Mouse (Mus musculus) heart, adult 9 months (tissue): ENCODE results near the gene Mau2.
"Not testable (repeated sequence)": the region's sequence is repeated elsewhere in the genome, so short reads cannot be mapped to it uniquely, and the experiment has no call there.

Experiments used
- DNase-seq, 2 experiments: peaks; one replicate each; pipeline ENCODE4 v3.0.0; 2022; ENCODE audit warnings: low spot score in 2 of 2

Mau2 gene

DNA sequence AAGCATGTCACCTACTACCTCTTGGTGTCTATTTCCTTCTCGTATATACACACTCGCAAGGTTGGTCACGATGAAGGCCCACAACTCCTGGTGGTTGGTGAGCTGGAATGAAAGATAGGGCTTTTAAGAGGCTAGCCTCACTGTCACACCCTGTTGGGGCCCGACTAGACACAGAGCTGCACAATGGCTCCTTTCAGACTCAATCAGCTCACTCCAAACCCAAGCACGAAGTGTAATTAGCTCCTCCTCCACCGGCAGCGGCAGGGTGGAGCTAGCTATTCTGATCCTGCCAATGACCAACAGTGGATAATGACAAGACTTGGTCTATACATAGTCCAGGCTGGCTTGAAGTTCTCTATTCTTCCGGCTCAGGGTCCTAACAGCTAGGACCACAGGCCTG, 18.9 kb downstream of the Mau2 start:
- DNase-seq = no peak

DNA sequence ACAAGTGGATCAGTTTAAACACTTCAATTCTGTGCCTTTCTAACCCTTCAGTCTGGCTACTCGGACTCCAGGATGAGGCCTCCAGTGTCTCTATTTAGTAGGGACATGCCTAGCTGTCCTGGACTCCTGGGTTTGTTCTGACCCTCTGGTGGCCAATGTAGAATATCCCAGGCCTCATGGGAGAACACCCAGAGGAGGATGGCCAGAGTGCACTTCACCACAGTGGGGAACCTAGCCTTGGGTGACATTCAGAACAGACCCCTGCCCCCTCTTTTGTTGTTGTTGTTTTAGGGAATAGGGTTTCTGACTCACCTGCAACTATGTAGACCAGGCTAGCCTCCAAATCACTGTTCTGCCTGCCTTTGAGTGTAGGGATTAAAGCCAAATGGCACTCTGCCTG, 27.5 kb downstream of the Mau2 start:
- no peak for DNase-seq

DNA sequence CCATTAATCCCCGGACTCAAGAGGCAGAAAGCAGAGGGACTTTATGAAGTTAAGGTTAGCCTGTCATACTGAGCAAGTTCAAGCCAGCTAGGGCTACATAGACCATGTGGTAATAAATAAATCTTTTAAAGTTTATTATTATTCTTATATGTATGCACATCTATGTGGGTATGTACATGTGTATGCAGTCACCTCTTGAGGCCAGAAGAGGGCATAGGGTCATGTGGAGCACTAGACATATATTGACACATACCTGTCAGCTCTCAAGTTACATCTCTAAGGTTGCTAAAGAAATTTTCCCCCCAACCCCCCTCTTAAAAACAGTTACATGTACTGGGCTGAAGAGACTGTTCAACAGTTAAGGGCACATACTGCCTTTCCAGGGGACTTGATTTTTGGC, 29.8 kb downstream of the Mau2 start:
- DNase-seq = no peak

DNA sequence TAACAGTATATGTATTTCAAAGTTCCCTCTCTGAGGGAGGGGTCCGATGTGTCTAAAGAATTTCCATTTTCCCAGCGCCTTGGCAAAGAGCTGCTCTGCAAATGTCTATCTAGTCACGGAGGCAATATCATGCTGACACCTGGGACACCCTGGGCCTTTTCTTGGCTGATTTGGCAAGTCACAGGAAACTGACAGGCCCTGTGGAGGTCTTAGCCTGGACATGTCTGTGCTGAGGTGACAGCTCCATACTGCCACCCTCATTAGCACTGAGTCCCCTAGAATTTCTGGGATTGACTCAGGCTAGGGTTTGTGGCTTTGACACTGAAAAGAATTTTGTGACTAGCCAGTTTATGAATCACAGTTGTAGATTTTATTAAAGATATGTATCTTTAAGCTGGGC, 30.2 kb downstream of the Mau2 start:
- DNase-seq = no peak

DNA sequence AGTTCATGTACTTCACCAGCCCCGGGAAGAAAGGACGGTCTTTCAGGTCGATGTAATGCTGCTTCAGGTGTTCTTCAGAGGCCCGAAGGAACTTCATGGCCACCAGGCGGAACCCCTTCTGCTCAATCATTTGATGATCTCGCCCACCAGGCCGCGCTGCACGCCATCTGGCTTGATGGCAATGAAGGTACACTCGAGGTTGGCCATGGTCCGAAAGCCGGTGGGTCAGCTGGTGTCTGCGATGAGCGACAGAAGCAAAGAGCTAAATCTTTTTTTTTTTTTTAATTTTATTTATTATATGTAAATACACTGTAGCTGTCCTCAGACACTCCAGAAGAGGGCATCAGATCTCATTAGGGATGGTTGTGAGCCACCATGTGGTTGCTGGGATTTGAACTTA, 31.7 kb downstream of the Mau2 start:
- not testable (repeated sequence) for DNase-seq

DNA sequence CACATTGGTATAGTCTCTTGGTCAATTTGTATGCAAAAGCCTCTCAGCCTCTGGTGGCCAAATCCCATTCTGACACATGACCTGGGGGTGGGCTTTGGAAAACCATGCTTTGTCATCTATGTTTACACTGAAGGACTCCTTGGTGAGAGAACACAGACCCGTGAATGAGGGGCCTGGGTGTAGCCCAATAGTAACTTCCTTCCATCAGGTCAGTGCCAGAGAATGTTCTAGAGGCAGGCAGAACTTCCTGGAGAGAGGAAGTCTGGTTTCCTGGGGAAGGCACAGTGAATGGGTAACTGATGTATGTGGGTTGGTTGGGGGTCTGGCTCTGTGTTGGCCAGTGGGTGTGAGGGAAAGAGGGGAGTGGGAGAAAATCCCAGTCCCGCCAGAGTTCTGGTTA, 37.4 kb downstream of the Mau2 start:
- DNase-seq = peak; percentile 51 to 73

DNA sequence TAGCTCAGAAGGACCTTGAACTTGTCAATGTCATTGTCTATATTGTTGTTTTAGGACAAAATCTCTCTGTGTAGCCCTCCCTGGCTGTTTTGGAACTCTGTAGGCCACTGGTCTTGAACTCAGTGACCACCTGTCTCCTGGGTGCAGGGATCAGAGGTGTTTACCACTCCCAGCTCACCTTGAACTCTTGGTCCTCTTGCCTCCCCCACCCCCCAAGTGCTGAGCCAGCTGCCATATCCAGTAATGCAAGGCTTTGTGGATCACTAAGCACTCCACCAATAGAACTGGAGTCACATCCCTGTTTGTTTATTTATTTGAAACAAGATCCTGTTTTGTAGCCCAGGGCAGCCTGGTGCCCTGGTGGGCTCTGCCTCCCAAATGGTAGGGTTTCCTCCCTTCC, 38.2 kb downstream of the Mau2 start:
- DNase-seq = no peak

DNA sequence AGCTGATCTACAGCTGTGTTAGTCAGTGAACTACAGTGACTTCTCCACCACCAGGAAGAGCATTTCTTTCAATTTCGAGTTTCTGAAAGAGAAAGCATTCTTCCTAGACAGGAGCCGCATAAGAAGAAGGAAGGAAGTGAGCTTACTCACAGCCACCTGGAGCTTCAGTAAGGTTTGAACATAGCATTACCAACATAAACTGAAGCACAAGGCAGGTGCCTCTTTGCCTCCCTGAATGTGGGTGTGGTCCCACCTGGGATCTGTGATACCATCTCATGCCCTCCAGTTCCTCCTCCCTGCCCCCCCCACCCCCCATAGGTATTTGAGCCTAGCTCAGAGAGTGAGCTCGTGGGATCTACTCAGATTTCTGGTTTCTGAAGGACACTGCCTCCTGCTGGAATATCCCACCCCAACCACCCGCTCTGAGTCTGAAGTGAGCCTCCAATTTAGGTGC, 39.3 kb downstream of the Mau2 start:
- no peak for DNase-seq

DNA sequence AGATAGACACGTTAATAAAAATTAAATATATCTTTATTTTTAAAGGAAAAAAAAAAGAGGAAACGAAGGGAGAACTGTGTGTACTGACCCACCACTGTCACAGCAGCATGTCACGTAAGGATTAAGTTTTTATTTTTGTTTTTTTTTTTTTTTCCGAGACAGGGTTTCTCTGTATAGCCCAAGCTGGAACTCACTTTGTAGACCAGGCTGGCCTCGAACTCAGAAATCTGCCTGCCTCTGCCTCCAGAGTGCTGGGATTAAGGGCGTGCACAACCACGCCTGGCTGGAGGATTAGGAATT, 40.7 kb downstream of the Mau2 start:
- not testable (repeated sequence) for DNase-seq

DNA sequence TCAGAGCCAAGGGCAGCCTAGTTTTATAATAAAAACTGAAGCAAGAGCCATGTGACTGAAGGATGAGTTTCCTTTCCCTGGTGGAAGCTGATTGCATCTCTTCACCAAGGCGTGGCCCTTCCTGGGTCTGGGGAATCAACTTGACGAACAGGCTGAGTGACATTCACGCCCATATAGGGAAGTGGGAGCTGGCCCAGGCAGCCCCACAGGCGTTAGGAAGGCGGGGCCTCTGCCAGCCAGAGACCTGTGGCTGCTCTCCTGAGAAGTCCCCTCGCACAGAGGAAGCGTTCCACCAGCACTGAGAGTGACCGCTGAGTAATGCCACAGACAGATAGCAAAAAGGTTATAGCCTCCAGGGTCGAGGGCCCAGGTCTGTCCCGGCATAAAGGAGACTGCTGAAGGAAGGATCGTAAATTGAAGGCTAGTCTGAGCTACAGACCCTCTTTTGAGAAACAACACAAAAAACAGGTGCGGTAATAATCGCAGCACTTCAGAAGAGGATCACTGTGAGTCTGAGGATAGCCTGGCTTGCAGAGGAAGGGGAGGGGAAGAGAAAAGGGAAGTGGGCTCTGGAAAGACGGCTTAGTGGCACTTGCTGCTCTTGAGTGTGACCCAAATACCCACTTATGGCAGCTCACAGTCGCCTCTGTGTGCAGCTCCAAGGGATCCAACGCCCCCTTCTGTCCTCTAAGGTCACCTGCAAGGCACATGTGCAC, 41.2 kb downstream of the Mau2 start:
- DNase-seq = peak; percentile 65 to 73

DNA sequence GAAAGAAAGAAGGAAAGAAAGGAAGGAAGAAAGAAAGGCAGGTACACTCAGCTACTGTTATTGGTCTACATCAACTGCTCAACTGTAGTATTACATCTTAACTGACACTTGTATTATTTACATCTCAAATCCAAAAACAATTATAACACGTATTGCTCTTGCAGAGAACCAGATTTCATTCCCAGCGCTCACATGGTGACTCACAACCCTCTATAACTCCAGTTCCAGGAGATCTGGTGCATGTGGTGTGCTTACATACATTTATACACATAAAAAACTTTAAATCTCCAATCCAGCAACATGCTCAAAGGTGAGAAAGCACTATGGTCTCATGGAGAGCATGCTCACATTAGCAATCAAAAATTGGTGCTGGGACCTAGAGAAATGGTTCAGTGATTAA, 42.3 kb downstream of the Mau2 start:
- DNase-seq = no peak

DNA sequence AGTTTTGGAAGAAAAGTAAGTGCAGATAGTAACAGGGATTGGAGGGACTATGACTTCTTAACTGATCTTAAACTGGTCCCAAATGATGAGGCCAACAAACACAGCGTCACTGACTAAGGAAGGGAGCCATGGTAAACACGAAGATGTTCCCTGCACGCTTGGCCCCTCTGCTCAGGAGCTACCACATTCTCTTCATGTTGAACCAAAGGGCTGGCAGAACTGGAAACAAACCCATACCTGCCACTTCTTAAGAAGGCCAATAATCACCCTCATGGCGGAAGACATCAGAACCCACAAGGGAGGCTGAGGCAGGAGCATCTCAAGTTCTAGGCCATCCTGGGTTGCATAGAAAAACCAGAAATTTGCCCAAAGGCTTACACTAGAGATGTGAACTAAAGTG, 43.3 kb downstream of the Mau2 start:
- DNase-seq = no peak

DNA sequence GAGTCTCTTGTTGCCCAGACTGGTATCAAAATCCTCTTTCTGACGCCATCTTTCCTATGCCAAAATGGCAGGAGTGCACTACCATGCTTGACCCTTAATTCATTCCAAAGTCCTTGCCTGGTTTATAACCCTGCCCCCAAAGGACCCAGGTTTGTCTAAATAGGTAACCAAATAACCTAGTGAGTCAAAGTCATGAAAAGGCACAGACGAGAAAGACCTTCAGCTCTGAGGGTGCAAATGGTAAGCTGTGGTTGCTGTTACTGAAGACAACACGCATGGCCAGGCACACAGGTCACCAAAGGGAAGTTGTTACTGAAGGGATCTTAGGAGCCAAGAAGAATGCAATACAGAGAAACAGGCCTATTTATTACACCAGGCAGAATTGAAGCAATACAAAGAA, 43.8 kb downstream of the Mau2 start:
- DNase-seq = no peak

DNA sequence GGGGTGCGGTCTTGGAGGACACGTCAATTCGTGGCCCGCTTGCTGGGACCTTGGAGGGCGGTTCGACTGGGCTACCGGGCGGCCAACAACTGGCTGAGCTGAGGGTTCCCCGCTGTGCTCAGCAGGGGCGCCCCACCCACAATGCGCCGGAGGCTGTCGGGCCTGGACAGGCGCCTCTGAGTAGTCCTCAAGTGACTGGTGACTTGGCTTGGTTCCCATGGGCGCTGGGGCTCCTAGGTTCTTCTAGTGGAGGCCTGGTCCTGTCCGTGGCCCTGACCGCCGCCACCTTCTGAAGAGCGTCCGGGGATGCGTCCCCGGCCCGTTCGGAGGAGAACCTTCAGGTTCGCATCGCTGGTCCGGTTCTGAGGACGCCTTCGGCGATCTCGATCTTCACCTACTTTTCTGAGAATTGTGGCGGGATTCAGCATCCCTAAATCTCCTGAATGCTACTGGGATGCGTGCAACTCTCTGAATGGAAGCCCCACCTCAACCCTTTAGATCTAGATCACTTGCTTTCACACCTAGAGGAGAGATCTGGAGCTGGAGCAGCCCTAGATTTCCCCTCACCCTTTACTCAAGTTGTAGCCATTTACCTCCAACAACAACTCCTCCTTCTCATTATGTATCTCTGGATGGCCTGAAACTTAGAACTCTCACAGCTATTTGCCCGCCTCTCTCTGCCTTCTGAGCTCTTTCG, 45.8 kb downstream of the Mau2 start:
- no peak for DNase-seq

DNA sequence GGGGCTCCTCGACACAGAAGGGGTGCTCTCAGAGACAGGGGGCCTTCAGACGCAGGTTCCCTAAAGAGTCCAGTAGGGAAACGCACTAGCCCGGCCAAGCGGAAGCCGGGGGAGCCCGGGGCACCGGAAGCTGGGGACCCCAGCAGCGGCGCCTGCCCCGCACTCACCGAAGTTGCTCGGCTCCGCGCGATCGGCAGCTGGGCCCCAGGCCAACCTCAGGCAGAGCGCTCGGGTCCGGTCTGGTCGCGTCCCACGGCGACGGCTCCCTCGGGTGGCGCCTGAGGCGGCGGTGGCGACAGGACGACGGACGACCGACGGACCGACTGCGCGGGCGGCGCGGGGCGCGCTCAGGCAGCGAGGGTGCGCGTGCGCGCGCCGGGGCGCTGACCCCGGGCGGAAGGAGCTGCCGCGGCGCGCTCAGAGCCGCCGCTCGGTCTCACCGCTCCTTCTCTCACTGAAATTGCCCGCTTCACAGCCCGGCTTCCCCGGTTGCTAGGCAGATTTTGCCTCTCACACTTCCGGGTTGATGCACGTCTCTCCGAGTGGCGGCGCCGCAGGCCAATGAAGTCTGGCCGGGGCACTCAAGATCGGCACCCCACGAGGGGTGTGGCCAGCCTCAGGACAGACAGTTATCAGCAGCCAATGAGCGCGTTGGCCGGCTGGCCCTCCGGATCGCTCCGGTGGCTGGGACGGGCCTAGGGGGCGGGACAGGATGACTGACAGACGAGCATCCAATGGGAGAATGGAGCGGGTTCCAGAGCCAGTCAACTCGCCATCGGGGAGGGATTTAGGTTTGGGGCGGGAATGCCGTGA, 46.6 kb downstream of the Mau2 start, which contains the start of gene Gatad2a:
Gene Gatad2a (minus strand): TSS at position 609 of the 813 bp plus-strand sequence.
- peak; percentile 100 for DNase-seq

DNA sequence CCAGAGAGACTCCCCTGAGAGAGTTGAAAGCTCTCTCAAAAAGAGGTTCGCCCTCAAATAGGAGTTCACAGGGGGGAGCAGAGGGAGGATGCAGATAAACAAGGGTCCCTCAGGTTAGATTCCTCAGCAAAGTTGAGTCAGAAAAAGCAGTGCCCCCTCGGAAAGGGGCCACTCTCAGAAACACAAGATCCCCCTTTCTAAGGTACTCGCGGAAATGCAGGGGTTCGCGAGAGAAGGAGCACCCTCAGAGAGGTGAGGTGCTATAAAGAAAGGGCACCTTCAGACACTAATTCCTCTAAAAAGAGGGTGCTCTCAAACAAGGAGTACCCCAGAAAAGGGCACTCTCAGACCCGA, 47.1 kb downstream of the Mau2 start:
- no peak for DNase-seq

DNA sequence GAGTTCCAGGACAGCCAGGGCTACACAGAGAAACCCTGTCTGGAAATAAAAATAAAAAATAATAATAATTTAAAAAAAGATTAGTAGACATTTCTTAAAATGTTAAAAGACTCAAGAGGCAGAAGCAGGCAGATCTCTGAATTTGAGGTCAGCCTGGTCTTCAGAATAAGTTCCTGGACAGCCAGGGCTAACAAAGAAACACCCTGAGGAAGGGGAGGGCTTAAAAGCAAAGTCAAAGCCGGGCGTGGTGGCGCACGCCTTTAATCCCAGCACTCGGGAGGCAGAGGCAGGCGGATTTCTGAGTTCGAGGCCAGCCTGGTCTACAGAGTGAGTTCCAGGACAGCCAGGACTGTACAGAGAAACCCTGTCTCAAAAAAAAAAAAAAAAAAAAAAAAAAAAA, 53.6 kb downstream of the Mau2 start:
- DNase-seq = not testable (repeated sequence)

DNA sequence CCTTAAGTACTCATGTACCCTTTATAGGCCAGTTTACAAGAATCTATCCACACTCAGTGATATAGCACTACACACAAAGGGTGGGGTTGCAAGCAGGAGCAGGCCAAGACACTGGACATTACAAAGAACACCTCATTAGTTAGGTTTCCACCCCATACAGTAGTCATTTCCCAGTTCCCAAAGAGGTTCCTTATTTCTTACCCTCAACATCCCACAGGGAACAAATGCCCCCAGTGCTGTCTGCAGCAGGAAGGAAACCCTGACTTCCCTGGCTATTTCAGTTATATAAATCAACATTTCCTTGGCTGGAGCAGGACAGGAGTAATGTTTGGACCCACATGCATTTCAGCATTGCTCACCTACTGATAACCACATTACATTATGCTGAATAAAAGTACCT, 54.8 kb downstream of the Mau2 start:
- no peak for DNase-seq

DNA sequence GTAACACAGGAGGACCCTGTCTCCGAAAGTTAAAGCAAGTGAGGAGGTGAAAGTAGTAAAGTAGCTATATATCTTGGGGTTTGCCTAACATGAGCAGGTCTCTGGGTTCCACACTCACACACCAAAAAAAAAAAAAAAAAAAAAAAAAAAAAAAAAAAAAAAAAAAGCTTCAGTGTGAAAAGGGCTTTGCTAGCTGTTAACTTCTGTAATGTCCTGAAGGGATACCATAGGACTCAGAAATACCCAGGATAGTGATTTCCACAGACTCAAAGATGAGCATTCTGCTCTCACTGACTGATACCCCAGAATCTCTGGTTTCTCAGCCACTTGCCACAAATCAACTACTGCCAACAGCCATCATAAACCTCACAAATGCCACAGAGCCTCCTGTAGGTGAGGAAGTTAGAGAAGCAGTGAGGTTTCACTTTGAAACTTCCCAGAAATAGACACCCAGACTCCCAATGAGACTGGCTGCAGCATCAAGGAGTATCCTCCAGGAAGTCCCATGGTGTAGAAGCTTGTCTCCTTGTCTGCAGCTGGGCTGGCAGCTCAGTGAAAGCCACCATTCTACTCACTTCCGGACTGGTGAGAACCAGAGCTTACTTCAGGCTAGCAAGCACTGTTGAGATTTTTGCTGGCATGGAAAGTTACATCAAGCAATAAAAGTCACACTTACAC, 57.5 kb downstream of the Mau2 start:
- no peak for DNase-seq

DNA sequence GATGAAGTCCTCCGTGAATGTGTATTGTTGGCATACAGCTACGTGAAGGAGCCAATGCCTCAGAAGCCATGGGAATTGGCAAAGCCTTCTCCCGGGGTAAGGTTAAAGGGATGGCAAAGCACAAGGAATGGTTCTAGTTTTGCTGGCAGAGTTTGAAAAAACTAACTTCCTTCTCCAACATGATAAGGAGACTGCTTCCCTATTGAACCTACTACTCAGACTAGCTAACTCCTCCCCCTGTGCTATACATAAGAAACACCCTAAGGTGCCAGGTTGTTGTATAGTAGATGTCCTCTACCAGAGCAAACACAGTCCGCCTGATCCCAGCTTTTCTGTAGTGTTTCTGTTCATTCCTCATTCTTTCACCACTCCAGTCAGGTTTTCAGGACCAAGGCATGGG, 64.1 kb downstream of the Mau2 start:
- no peak for DNase-seq

DNA sequence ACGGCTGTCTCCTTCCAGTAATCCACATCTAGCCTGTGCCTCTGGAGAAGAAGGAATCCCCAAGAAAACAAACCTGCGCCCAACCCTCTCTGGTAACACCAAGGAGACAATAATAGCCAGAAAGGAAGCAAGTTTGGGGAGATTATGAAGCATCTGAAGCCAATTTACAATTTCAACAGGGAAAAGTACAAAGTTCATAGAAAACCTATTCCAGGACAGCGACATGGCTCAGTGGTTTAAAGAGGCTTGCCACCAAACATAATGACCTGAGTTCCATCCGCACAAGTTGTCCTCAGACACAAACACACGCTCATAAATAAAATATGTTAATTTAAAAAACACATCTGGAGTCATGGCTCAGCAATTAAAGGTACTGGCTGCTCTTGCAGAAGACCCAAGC, 67.7 kb downstream of the Mau2 start:
- no peak for DNase-seq

DNA sequence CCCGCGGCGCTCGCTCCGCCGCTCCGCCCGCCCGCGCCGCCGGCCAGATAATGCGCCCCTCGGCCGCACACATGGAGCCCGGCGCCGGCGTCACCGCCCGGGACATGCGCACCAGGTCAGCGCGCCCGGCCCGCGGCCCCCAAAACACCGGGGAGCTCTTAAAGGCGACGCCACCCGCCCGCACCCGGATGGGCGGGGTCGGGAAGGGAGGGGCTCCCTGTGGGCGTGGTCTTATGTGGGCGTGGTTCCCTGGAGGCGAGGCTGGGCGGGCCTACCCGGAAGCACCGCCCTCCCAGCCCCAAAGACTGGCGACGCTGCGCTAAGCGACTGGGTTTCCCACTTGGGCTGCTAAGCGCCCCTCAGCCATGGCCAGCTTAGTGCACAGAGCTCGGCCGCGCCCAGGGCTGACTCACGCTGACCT, 68.3 kb downstream of the Mau2 start:
- peak; percentile 95 to 97 for DNase-seq
